Mouse (Mus musculus) cerebellum, adult 2 months (tissue): ENCODE measurements around the gene Ugt3a1.

Experiments used
- CTCF ChIP-seq: fragments of 200-500 bp; IDR thresholded peaks from 2 replicates; pipeline ENCODE4 v1.5.1; 2011; ENCODE audit warnings: low read depth, mild to moderate bottlenecking, control low read depth, low read length, moderate library complexity, borderline replicate concordance; ENCODE audit not compliant: insufficient read depth
- POLR2A ChIP-seq: fragments of 200-500 bp; IDR thresholded peaks from 2 replicates; pipeline ENCODE4 v1.6.1; 2011; ENCODE audit warnings: low read length, control low read depth, borderline replicate concordance; ENCODE audit not compliant: insufficient read depth

GRCm38 (mm10) chr15:9289660-9290059 lies 13.0 kb downstream of the Ugt3a1 start:
- no peak for TF ChIP-seq CTCF
- TF ChIP-seq POLR2A: no peak
